Mouse (Mus musculus) limb, embryonic 11.5 days (tissue): ENCODE results near the gene Lcorl. TPM values are rescaled to one million over a fixed set of nuclear protein-coding genes. Genes with fewer than 3 reads are reported as not detected.

ENCODE experiments used
- ATAC-seq: fragments of 200-750 bp; cut with Nextera tagmentation; 2 replicates; pipeline ENCODE4 v1.8.0; 2017; ENCODE audit warnings: low read depth; ENCODE audit not compliant: insufficient number of reproducible peaks, low FRiP score, low TSS enrichment
- DNase-seq: peaks from one replicate; pipeline ENCODE4 v3.0.0-alpha.2; 2015; ENCODE audit warnings: low spot score
- H3K27ac ChIP-seq: fragments of 300-500 bp; sonication (generic); replicated peaks from 2 replicates; pipeline ENCODE4 v1.5.1; 2014; ENCODE audit warnings: low read depth, mild to moderate bottlenecking, low read length
- H3K27me3 ChIP-seq: fragments of 300-500 bp; sonication (generic); 2 replicates; pipeline ENCODE4 v1.6.1; 2014; ENCODE audit warnings: mild to moderate bottlenecking, low read length, mixed read lengths; ENCODE audit not compliant: control insufficient read depth, insufficient read depth
- H3K36me3 ChIP-seq: fragments of 300-500 bp; sonication (generic); 2 replicates; pipeline ENCODE4 v1.6.1; 2014; ENCODE audit warnings: mild to moderate bottlenecking, low read length, moderate library complexity, mixed read lengths; ENCODE audit not compliant: control insufficient read depth, insufficient read depth
- H3K4me1 ChIP-seq: fragments of 300-500 bp; sonication (generic); 2 replicates; pipeline ENCODE4 v1.6.1; 2014; ENCODE audit warnings: low read length, mixed read lengths; ENCODE audit not compliant: control insufficient read depth, insufficient read depth
- H3K4me2 ChIP-seq: fragments of 300-500 bp; sonication (generic); 2 replicates; pipeline ENCODE4 v1.6.1; 2014; ENCODE audit warnings: low read depth, mild to moderate bottlenecking, moderate library complexity; ENCODE audit not compliant: severe bottlenecking
- H3K4me3 ChIP-seq: fragments of 300-500 bp; sonication (generic); 2 replicates; pipeline ENCODE4 v1.5.1; 2014; ENCODE audit warnings: low read depth, low read length
- H3K9ac ChIP-seq: fragments of 300-500 bp; sonication (generic); 2 replicates; pipeline ENCODE4 v1.6.1; 2014; ENCODE audit warnings: mild to moderate bottlenecking, low read length
- H3K9me3 ChIP-seq: fragments of 300-500 bp; sonication (generic); 2 replicates; pipeline ENCODE4 v1.6.1; 2016; ENCODE audit warnings: low read length; ENCODE audit not compliant: control insufficient read depth
- WGBS: fragments of 180-500 bp; shearing (Covaris S2); extraction: QIAGEN DNeasy Blood & Tissue Kit; methylation state at CpG from one replicate; pipeline ENCODE4 v1.1.7; 2014; 5-methylcytosine and 5-hydroxymethylcytosine counted together
- polyA plus RNA-seq: library from polyadenylated mRNA; unstranded; fragments of >200 nt; fragmentation: Nextera tagmentation; extraction: Ambion mirVana; gene quantifications from 2 replicates; pipeline ENCODE4 v1.2.1, GENCODE M21; 2014

The Lcorl gene
- polyA plus RNA-seq, 1 experiment from 2014 or later = 22.7 TPM

GRCm38 (mm10) chr5:45790221-45790620 lies 67.2 kb downstream of the Lcorl start:
- H3K9ac ChIP-seq = no peak overlapping the region
- no peak for DNase-seq
- no peaks in the 10 kb centered on the region for H3K9me3 ChIP-seq
- no peak overlapping the region for H3K4me2 ChIP-seq
- 95% methylated on average over 4 of the region's 4 CpGs for whole genome bisulfite sequencing
- no peaks in the 10 kb centered on the region for H3K36me3 ChIP-seq
- H3K4me1 ChIP-seq = no peaks in the 10 kb centered on the region
- no peak overlapping the region for H3K27ac ChIP-seq
- no peaks in the 10 kb centered on the region for H3K27me3 ChIP-seq
- ATAC-seq = no peak
- no peak overlapping the region for H3K4me3 ChIP-seq

DNA sequence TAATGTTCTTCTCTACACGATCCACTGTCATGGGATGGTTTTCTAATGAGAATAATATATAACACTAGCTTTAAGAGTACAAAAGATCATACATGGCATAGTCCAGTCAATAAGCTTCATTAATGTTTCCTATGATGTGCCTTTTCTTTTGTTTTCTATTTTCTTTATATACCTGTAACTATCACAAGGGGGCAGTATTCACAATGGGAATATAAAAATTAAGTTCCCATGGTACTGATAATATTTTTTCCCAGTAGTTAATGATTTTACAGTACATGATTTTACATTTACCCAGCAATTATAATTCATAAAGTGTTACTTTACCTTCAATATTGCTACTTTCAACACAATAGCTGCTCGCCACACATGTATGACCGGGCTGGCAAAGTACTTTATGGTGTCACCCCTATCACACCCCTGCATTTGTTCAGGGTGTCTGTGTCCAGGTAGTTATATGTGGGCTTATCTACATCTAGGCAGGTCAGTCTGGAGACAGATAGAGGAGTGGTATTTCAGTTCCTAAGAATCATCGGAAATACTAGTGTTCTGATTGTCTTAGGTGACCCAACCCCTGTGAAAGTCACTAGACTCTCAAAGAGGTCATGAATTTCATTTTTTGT lies 99.8 kb downstream of the Lcorl start:
- 88% methylated on average over 4 of the region's 4 CpGs for WGBS

GRCm38 (mm10) chr5:45737911-45738310 lies 119.5 kb downstream of the Lcorl start:
- no peak for DNase-seq
- WGBS = 87% methylated on average over 1 of the region's 1 CpGs
- Histone ChIP-seq H3K9me3 (no peaks in the 10 kb centered on the region), H3K9ac (no peak overlapping the region), H3K27ac (no peak overlapping the region), H3K36me3 (no peaks in the 10 kb centered on the region), H3K4me1 (no peaks in the 10 kb centered on the region), H3K4me2 (no peak overlapping the region), H3K27me3 (no peaks in the 10 kb centered on the region), H3K4me3 (no peak overlapping the region)
- ATAC-seq = no peak

More for the DNA sequence above, 99.8 kb downstream of the Lcorl start:
- H3K27me3 ChIP-seq = no peaks in the 10 kb centered on the region
- H3K36me3 ChIP-seq = no peaks in the 10 kb centered on the region
- no peaks in the 10 kb centered on the region for H3K4me1 ChIP-seq
- no peak overlapping the region for H3K4me3 ChIP-seq
- no peak for ATAC-seq
- H3K9me3 ChIP-seq = no peaks in the 10 kb centered on the region
- H3K4me2 ChIP-seq = no peak overlapping the region
- H3K27ac ChIP-seq = no peak overlapping the region
- DNase-seq = no peak
- H3K9ac ChIP-seq = no peak overlapping the region

DNA sequence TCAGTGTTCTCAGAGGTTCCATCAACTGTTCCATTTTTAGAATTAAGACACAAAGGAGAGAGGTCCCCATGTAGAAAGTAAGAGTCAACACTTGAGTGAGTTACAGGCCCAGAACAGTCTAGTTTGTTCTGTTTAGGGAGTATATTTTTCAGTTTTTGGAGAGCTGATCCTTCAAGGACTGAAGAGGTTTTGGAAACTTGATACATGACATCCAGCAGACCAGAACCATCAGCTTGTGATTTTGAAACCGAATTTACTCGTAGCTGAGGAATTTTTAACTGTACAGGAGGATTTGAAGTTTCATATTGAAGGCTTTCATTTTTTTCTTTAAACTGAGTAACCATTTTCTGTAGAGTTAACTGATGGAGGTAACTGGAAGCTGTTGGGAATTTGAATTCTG lies 123.7 kb downstream of the Lcorl start:
- Histone ChIP-seq H3K27me3 (no peaks in the 10 kb centered on the region), H3K9ac (no peak overlapping the region), H3K9me3 (no peaks in the 10 kb centered on the region), H3K4me2 (no peak overlapping the region), H3K4me3 (no peak overlapping the region), H3K27ac (no peak overlapping the region), H3K36me3 (no peaks in the 10 kb centered on the region), H3K4me1 (no peaks in the 10 kb centered on the region)
- ATAC-seq (no peak), DNase-seq (no peak)
- 90% methylated on average over 2 of the region's 2 CpGs for WGBS

DNA sequence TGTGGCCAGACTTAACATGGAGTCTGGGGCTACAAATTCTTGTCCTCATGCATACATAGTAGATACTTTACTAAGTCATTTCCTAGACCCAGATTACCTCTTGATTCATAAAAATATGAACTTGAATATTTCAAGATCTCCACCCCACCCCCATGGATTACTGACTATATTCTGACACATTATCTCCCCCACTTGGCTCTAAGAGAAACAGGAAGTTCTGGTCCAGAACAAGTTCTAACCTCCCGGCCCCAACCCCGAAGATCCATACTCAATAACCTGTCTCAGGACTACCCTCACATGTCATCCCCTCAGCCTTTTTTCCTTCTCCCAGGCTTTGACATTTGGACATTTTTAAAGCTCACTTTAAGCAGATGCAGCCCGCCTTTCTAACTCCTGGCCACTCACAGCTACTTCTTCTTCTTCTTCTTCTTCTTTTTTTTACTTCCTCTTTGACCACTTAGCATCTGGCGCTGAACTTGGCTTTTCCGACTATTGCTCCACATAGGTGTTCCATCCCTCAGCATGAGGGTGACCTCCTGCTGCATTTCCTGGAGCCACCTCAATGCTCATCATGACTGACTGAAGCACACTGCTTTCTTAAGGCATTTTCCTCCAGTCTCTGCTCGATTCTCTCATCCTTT lies 138.4 kb downstream of the Lcorl start:
- Histone ChIP-seq H3K27me3 (no peaks in the 10 kb centered on the region), H3K4me3 (no peak overlapping the region), H3K4me1 (no peaks in the 10 kb centered on the region), H3K27ac (no peak overlapping the region), H3K36me3 (no peaks in the 10 kb centered on the region), H3K9ac (no peak overlapping the region), H3K4me2 (no peak overlapping the region), H3K9me3 (no peaks in the 10 kb centered on the region)
- WGBS = 91% methylated on average over 6 of the region's 6 CpGs
- no peak for DNase-seq
- no peak for ATAC-seq

DNA sequence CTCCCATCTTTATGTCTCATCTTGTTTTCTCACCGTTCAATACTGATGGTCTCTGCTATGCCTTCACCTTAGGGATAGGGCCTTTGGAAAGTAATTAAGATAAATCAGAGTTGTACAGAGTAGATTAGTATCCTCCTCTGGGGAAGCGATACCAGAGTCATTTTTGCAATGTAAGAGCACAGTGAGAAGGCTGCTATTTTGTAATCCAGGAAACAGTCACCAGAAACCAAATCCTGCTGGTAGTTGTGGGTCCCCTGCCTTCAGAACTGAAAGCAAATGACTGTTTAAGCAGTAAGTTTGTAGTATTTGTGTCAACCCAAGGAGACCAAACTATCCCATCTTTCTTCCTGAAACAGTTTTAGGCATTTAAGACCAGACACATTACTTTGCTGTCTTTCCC lies 147.8 kb downstream of the Lcorl start:
- no peak overlapping the region for H3K9ac ChIP-seq
- H3K4me2 ChIP-seq = no peak overlapping the region
- DNase-seq (no peak), ATAC-seq (no peak)
- no peaks in the 10 kb centered on the region for H3K4me1 ChIP-seq
- H3K36me3 ChIP-seq = peaks cover 3% of the 10 kb centered on the region; the same call in 1 of the 2 replicates
- H3K9me3 ChIP-seq = no peaks in the 10 kb centered on the region
- no peak overlapping the region for H3K27ac ChIP-seq
- no peaks in the 10 kb centered on the region for H3K27me3 ChIP-seq
- 95% methylated on average over 2 of the region's 2 CpGs for WGBS
- H3K4me3 ChIP-seq = no peak overlapping the region

DNA sequence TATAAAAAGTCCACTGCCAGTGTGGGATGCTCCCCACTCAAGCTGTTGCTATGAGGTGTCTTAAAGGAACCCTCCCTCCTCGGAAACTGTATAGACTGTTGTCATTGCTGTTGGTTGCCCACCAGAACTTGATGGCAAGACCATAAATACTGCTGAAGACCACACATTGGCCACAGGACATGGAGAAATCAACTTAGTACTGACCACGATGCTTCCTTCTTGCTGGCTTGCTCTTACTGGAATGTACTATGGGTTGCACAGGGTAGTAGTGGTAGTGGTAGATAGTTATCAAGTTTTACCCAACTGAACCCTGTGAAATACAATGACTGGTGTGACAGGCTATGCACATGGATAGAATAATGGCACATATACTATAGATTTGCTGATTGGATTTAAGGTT lies 150.6 kb downstream of the Lcorl start:
- Histone ChIP-seq H3K27ac (no peak overlapping the region), H3K27me3 (no peaks in the 10 kb centered on the region), H3K4me1 (no peaks in the 10 kb centered on the region), H3K4me3 (no peak overlapping the region), H3K9ac (no peak overlapping the region), H3K9me3 (no peaks in the 10 kb centered on the region), H3K36me3 (peaks cover 3% of the 10 kb centered on the region; the same call in 1 of the 2 replicates), H3K4me2 (no peak overlapping the region)
- ATAC-seq (no peak), DNase-seq (no peak)
- WGBS = 91% methylated on average over 2 of the region's 2 CpGs

- 91% methylated on average over 6 of the region's 6 CpGs for WGBS
Observed at GRCm38 (mm10) chr5:45691678-45692077, 165.7 kb downstream of the Lcorl start.

More at GRCm38 (mm10) chr5:45691678-45692077, 165.7 kb downstream of the Lcorl start:
- no peak overlapping the region for H3K4me3 ChIP-seq
- H3K9ac ChIP-seq = no peak overlapping the region
- H3K4me1 ChIP-seq = no peaks in the 10 kb centered on the region
- peaks cover 3% of the 10 kb centered on the region; the same call in 1 of the 2 replicates for H3K36me3 ChIP-seq
- H3K9me3 ChIP-seq = no peaks in the 10 kb centered on the region
- no peak overlapping the region for H3K27ac ChIP-seq
- no peak overlapping the region for H3K4me2 ChIP-seq
- ATAC-seq (no peak), DNase-seq (no peak)
- no peaks in the 10 kb centered on the region for H3K27me3 ChIP-seq
